Mouse (Mus musculus) kidney, adult 2 months (tissue): ENCODE data around the gene S100a11.

ENCODE experiments used
- CTCF ChIP-seq: fragments of 200-500 bp; conservative IDR thresholded peaks from 2 replicates; pipeline ENCODE4 v1.5.1; 2011; ENCODE audit warnings: low read depth, mild to moderate bottlenecking, control low read depth, low read length, moderate library complexity, mixed read lengths; ENCODE audit not compliant: insufficient read depth, insufficient read length
- POLR2A ChIP-seq: fragments of 200-500 bp; IDR thresholded peaks from one replicate; pipeline ENCODE4 v1.6.1; 2011; ENCODE audit warnings: low read depth, low read length, control low read depth

- TF ChIP-seq CTCF (no peak), POLR2A (no peak)
Measured at GRCm38 (mm10) chr3:93511036-93511435, 9.3 kb upstream of the S100a11 start.
